Mouse (Mus musculus) embryonic facial prominence, embryonic 10.5 days (tissue): ENCODE data around the gene Cyp1a1. TPM values are rescaled to one million over a fixed set of nuclear protein-coding genes. Genes with fewer than 3 reads are reported as not detected.

ENCODE experiments used
- DNase-seq: peaks from one replicate; pipeline ENCODE4 v3.0.0-alpha.2; 2017; ENCODE audit warnings: low spot score
- H3K27ac ChIP-seq: fragments of 300-500 bp; sonication (generic); replicated peaks from 2 replicates; pipeline ENCODE4 v1.5.1; 2016; ENCODE audit warnings: mild to moderate bottlenecking
- H3K27me3 ChIP-seq: fragments of 300-500 bp; sonication (generic); replicated peaks from 2 replicates; pipeline ENCODE4 v1.6.1; 2016; ENCODE audit warnings: low read depth, mild to moderate bottlenecking; ENCODE audit not compliant: poor library complexity, severe bottlenecking
- H3K36me3 ChIP-seq: fragments of 300-500 bp; sonication (generic); replicated peaks from 2 replicates; pipeline ENCODE4 v1.6.1; 2016; ENCODE audit warnings: mild to moderate bottlenecking, moderate library complexity
- H3K4me1 ChIP-seq: fragments of 300-500 bp; sonication (generic); 2 replicates; pipeline ENCODE4 v1.6.1; 2016
- H3K4me3 ChIP-seq: fragments of 300-500 bp; sonication (generic); 2 replicates; pipeline ENCODE4 v1.5.1; 2016; ENCODE audit warnings: mild to moderate bottlenecking, moderate library complexity
- H3K9me3 ChIP-seq: fragments of 300-500 bp; sonication (generic); 2 replicates; pipeline ENCODE4 v1.6.1; 2016; ENCODE audit warnings: mild to moderate bottlenecking
- WGBS: fragments of 180-500 bp; shearing (Covaris S2); methylation state at CpG from one replicate; pipeline ENCODE4 v1.1.7; 2016; 5-methylcytosine and 5-hydroxymethylcytosine counted together
- polyA plus RNA-seq: library from polyadenylated mRNA; unstranded; fragments of >200 nt; fragmentation: Nextera tagmentation; extraction: Ambion mirVana; gene quantifications from 2 replicates; pipeline ENCODE4 v1.2.1, GENCODE M21; 2016

The Cyp1a1 gene
- polyA plus RNA-seq, 1 experiment from 2014 or later, result 0.07 TPM

- no peak overlapping the region for H3K27ac ChIP-seq
- H3K36me3 ChIP-seq, result peaks cover 91% of the 10 kb centered on the region
- 93% methylated on average over 3 of the region's 3 CpGs for WGBS
- no peak for DNase-seq
- H3K4me1 ChIP-seq, result no peaks in the 10 kb centered on the region
- no peak overlapping the region for H3K4me3 ChIP-seq
- no peaks in the 10 kb centered on the region for H3K9me3 ChIP-seq
- H3K27me3 ChIP-seq, result no peaks in the 10 kb centered on the region
These were observed 33.0 kb downstream of the Cyp1a1 start for GRCm38 (mm10) chr9:57720736-57721135.

GRCm38 (mm10) chr9:57722371-57722770 is 34.6 kb downstream of the Cyp1a1 start:
- Histone ChIP-seq H3K4me3 (no peak overlapping the region), H3K9me3 (no peaks in the 10 kb centered on the region), H3K36me3 (peaks cover 91% of the 10 kb centered on the region), H3K4me1 (no peaks in the 10 kb centered on the region), H3K27ac (no peak overlapping the region), H3K27me3 (no peaks in the 10 kb centered on the region)
- 93% methylated on average over 1 of the region's 1 CpGs for WGBS
- DNase-seq, result no peak

GRCm38 (mm10) chr9:57723315-57723715 is 35.6 kb downstream of the Cyp1a1 start:
- DNase-seq, result no peak
- Histone ChIP-seq H3K9me3 (no peaks in the 10 kb centered on the region), H3K4me3 (no peak overlapping the region), H3K4me1 (no peaks in the 10 kb centered on the region), H3K27ac (no peak overlapping the region), H3K27me3 (no peaks in the 10 kb centered on the region), H3K36me3 (peaks cover 91% of the 10 kb centered on the region)
- 83% methylated on average over 5 of the region's 5 CpGs for WGBS

GRCm38 (mm10) chr9:57723796-57724195 is 36.1 kb downstream of the Cyp1a1 start:
- peaks cover 91% of the 10 kb centered on the region for H3K36me3 ChIP-seq
- no peak overlapping the region for H3K4me3 ChIP-seq
- H3K4me1 ChIP-seq, result no peaks in the 10 kb centered on the region
- no peaks in the 10 kb centered on the region for H3K27me3 ChIP-seq
- WGBS, result 91% methylated on average over 5 of the region's 5 CpGs
- no peaks in the 10 kb centered on the region for H3K9me3 ChIP-seq
- DNase-seq, result no peak
- H3K27ac ChIP-seq, result no peak overlapping the region

- Histone ChIP-seq H3K27me3 (no peaks in the 10 kb centered on the region), H3K4me3 (no peak overlapping the region), H3K9me3 (no peaks in the 10 kb centered on the region), H3K4me1 (no peaks in the 10 kb centered on the region), H3K36me3 (peaks cover 91% of the 10 kb centered on the region), H3K27ac (no peak overlapping the region)
- WGBS, result 96% methylated on average over 3 of the region's 3 CpGs
- DNase-seq, result no peak
These were observed 37.0 kb downstream of the Cyp1a1 start for GRCm38 (mm10) chr9:57724701-57725100.

GRCm38 (mm10) chr9:57728312-57728711 is 40.6 kb downstream of the Cyp1a1 start:
- no peak for DNase-seq
- Histone ChIP-seq H3K36me3 (peaks cover 87% of the 10 kb centered on the region), H3K9me3 (no peaks in the 10 kb centered on the region), H3K27ac (no peak overlapping the region), H3K4me3 (no peak overlapping the region), H3K27me3 (no peaks in the 10 kb centered on the region), H3K4me1 (no peaks in the 10 kb centered on the region)
- 89% methylated on average over 1 of the region's 1 CpGs for WGBS

- Histone ChIP-seq H3K27me3 (no peaks in the 10 kb centered on the region), H3K27ac (no peak overlapping the region), H3K9me3 (no peaks in the 10 kb centered on the region), H3K36me3 (peaks cover 74% of the 10 kb centered on the region), H3K4me1 (no peaks in the 10 kb centered on the region), H3K4me3 (no peak overlapping the region)
- DNase-seq, result no peak
- WGBS, result 94% methylated on average over 6 of the region's 6 CpGs
These were observed 45.9 kb downstream of the Cyp1a1 start for GRCm38 (mm10) chr9:57733606-57734005.

GRCm38 (mm10) chr9:57739863-57740262 is 52.1 kb downstream of the Cyp1a1 start:
- WGBS, result 91% methylated on average over 5 of the region's 5 CpGs
- no peak for DNase-seq
- H3K9me3 ChIP-seq, result no peaks in the 10 kb centered on the region

GRCm38 (mm10) chr9:57744462-57745091 is 56.8 kb downstream of the Cyp1a1 start:
- Histone ChIP-seq H3K4me1 (no peaks in the 10 kb centered on the region), H3K27ac (no peak overlapping the region), H3K4me3 (no peak overlapping the region), H3K36me3 (peaks cover 98% of the 10 kb centered on the region), H3K9me3 (no peaks in the 10 kb centered on the region), H3K27me3 (no peaks in the 10 kb centered on the region)
- WGBS, result 80% methylated on average over 3 of the region's 3 CpGs
- peak; percentile 43 for DNase-seq

More at GRCm38 (mm10) chr9:57739863-57740262, 52.1 kb downstream of the Cyp1a1 start:
- Histone ChIP-seq H3K27me3 (no peaks in the 10 kb centered on the region), H3K27ac (no peak overlapping the region), H3K4me3 (no peak overlapping the region), H3K4me1 (no peaks in the 10 kb centered on the region), H3K36me3 (peaks cover 75% of the 10 kb centered on the region)

GRCm38 (mm10) chr9:57747067-57747466 is 59.3 kb downstream of the Cyp1a1 start:
- DNase-seq, result no peak
- 70% methylated on average over 1 of the region's 1 CpGs for WGBS
- no peaks in the 10 kb centered on the region for H3K9me3 ChIP-seq
- H3K4me3 ChIP-seq, result no peak overlapping the region
- no peak overlapping the region for H3K27ac ChIP-seq
- no peaks in the 10 kb centered on the region for H3K4me1 ChIP-seq
- peaks cover 99% of the 10 kb centered on the region for H3K36me3 ChIP-seq
- no peaks in the 10 kb centered on the region for H3K27me3 ChIP-seq

- Histone ChIP-seq H3K27me3 (no peaks in the 10 kb centered on the region), H3K27ac (no peak overlapping the region), H3K4me3 (no peak overlapping the region), H3K9me3 (no peaks in the 10 kb centered on the region), H3K36me3 (peaks cover 99% of the 10 kb centered on the region), H3K4me1 (no peaks in the 10 kb centered on the region)
- no peak for DNase-seq
- whole genome bisulfite sequencing, result 93% methylated on average over 6 of the region's 6 CpGs
These were observed 60.4 kb downstream of the Cyp1a1 start for GRCm38 (mm10) chr9:57748137-57748536.

- 73% methylated on average over 1 of the region's 1 CpGs for WGBS
- no peaks in the 10 kb centered on the region for H3K9me3 ChIP-seq
- DNase-seq, result no peak
- H3K4me1 ChIP-seq, result no peaks in the 10 kb centered on the region
- H3K36me3 ChIP-seq, result peaks cover 99% of the 10 kb centered on the region
- H3K4me3 ChIP-seq, result no peak overlapping the region
- H3K27ac ChIP-seq, result no peak overlapping the region
- no peaks in the 10 kb centered on the region for H3K27me3 ChIP-seq
These were observed 61.1 kb downstream of the Cyp1a1 start for GRCm38 (mm10) chr9:57748831-57749230.

GRCm38 (mm10) chr9:57750901-57751300 is 63.2 kb downstream of the Cyp1a1 start:
- H3K9me3 ChIP-seq, result no peaks in the 10 kb centered on the region
- peaks cover 100% of the 10 kb centered on the region for H3K36me3 ChIP-seq
- no peak overlapping the region for H3K4me3 ChIP-seq
- H3K27ac ChIP-seq, result no peak overlapping the region
- H3K27me3 ChIP-seq, result no peaks in the 10 kb centered on the region
- WGBS, result 89% methylated on average over 7 of the region's 7 CpGs
- no peaks in the 10 kb centered on the region for H3K4me1 ChIP-seq
- no peak for DNase-seq
